Mouse (Mus musculus) layer of hippocampus, adult 8-10 months (tissue): ENCODE results near the gene Clca3b. TPM values are rescaled to one million over a fixed set of nuclear protein-coding genes. Genes with fewer than 3 reads are reported as not detected.
"Not testable (repeated sequence)": the region's sequence is repeated elsewhere in the genome, so short reads cannot be mapped to it uniquely, and the experiment has no call there.

ENCODE experiments used
- DNase-seq, 2 experiments: peaks; one replicate each; pipeline ENCODE4 v3.0.0; 2022; ENCODE audit warnings: low spot score in 2 of 2
- total RNA-seq, 4 experiments: library from RNA; stranded (reverse); gene quantifications; 2 replicates each; pipeline ENCODE4 v1.2.4; 2022

Clca3b gene
- not detected for total RNA-seq

DNA sequence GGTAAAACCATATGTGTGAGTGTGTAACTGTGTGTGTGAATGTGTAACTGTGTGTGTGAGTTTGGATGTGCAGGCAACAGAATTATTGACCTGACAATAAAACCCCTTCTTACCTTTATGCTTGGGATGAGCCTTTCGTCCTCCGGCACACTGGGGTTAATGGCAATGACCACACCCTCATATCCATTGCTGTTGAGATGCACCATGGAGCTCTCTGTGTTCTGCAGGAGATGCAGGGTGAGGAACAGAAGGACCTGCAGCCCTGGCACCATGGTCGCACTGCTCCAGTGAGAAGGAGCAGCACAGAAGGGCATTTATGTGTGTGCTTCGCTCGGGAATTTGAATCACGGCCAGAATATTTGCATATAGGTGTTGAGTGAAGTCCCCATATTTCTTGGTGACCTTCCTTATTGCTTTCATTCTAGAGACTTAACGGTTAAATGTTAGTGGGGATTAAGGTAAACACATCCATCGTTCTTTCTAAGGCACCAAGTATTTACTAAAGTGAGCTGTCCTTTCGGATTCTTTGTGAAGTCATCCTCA, at the start of gene Clca3b:
Gene Clca3b, minus strand, starts transcription at position 344 of the 543 bp plus-strand sequence.
- not testable (repeated sequence) for DNase-seq

DNA sequence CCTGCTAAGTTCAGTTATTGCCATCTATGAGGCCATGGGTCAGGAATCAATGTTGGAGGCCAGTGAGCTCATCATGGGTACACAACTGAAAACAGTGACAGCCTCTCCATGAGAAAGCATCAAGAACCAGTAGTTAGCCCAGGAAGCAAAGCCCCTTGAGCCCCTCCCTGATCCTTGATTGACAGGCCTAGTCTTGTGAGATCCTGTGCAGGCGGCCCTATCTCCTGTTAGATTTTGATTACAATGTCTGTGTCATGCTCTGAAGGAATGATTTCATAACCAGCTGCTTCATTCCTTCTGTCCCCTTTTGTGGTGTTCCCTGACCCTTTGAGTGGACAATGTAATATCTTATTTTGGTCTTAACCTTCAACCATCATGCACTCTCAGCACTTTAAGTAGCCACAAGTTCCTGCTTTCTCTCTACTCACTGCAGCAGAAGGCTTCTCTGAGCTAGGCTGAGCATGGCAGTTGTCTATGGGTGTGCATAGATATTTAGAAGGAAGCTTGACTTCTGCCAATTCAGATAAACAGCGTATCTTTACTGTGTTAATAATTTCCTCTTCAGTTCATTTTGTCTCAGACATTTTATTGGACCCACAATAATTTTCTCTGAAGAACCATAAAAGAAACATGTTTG, 48.0 kb upstream of the Clca3b start:
- no peak for DNase-seq

DNA sequence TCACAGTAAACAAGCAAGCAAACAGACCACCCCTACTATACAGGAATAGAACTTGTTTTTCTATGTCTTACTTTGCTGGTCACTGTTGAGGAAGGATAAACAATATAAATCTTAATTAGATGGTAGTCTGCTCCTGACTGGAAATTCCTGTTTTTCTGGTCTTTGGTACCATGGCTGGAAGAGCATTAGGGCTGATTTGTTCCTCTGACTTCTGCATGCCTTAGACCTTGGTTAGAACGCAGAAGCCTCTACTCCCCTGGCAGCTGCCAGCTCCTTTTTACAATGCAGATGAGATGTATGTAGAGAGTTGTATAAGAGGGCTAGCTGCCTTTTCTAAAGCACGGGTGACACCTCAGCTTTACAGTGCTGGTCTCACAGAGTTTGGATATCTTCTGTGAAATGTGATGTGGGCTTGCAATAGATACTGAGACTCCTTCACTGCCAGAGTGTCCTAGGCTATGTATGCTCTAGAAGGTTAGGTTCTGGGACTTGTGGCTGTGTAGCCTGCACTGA, 41.1 kb upstream of the Clca3b start:
- DNase-seq, result no peak

DNA sequence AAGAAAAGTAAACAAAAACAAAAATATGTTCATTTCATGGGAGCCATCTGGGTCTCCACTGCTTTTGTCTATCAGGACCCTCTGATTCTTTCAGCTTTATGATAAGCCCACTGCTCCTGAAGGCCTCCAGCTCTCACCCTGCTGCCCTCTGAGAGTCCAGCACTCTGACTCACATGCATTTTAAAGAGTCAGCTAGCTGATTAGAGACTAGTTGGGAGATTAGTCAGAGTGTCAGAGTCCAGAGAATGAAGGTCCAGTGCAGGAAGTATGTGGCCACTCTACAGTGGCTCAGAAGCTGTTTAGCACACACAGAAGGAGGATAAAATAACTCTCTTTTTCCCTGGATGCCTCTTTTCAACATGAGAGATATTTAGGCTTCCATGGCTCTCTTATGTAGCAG, 37.8 kb upstream of the Clca3b start:
- no peak for DNase-seq

DNA sequence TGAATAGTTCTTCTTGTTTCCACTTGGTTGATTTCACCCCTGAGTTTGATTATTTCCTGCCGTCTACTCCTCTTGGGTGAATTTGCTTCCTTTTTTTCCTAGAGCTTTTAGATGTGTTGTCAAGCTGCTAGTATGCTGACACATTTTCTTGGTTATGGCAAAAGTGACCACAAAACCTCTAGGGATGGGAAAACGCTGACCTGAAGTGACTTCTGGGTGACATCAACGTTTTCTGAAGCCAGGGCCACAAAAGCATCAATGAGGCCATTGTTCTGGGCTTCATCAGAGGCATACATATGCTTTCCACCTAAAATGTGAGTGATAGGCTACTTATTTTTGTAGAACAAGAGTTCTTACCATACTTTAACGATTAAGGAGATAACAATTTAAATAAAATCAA, 22.9 kb upstream of the Clca3b start:
- not testable (repeated sequence) for DNase-seq

DNA sequence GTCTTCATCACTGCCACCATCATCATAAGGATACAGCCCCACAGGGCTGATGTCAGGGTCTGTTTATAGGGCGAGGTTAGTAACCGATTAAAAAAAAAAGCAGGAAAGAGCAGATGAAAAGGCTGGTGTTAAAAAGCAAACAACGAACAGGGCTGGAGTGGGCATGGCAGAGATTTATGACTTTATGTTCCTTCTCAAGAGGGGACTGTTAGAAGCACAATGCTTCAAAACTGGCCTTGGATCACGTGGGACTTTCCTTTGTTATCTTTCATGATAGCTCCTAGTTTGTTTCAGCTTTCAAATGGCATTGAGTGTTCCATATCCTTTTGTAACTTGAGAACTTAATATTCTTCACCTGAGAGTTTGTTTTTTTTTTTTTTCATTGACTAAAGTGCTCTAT, 427 bp upstream of the Clca3b start:
- DNase-seq, result no peak

DNA sequence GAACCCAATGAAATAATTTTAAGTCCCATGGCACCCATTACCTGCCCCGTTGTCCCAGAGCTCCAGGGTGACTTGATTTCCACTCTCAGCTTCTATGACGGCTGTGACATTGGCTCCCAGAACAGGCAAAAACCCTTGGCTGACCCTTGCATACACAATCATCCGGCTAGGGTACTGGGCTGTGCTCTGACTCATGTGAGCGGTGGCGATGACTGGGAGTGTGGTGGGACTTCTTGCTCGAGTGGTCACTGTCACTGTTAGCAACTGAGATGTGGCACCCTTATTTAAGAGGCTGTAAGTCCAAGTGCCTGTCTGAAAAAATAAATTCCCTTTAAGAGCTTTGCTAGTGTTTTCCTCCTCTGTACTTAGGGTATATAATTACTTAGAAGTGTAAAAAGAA, 21.9 kb downstream of the Clca3b start:
- no peak for DNase-seq

DNA sequence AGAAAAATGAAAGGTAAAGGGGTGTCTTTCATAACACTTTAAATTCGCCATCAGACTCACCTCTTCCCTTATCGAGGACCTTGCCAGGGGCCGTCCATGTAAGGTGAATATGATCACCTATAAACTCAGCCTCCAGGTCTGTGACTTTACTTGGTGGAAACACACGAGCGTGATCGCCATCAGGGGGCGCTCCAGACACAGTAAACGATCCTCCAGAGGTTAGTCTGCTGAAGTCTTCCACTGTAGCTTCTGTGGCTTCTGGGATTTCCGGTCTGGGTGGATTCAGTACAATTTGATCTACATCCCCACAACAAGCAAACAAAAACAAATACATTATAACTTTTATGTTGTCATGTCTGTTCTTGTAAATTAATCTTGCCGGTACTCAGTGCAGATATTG, 24.0 kb downstream of the Clca3b start:
- DNase-seq, result peak; percentile 60 to 87

DNA sequence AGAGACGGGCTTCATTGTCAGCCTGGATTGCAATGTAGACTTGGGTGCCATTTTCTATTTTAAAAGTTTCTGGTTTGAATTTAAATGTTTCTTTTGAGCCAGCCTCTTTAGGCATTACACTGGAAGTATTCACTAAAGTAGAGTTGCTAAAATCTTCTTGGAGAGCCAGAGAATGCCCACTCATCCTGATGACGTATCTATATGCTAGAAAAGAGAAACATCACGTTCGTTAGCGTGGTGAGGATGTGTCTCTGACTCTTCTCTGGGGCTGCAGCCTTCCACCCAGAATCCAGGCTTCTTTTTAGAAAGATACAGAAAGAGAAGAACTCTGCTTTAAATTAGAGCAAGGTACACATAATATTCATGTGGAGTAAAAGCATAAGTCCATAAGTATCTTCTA, 25.8 kb downstream of the Clca3b start:
- DNase-seq, result no peak

DNA sequence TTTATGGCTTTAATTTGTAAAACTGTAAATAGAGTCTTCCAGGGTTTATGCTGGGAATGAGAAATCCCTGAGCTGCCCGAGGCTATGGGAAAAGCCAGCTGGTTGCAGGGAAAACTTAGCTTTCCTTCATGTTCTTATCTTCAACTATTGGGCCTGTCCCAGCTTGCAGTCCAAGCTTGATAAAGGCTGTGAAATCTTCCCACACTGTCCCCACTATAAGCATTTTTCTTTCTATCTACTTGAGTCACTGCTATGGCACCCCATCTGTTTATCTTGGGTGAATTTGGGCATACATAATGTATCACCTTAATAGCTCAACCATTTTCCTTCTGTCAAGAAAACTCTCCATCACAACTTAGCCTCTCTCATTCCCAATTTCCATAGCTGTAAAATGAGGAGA, 28.5 kb downstream of the Clca3b start:
- DNase-seq, result no peak

DNA sequence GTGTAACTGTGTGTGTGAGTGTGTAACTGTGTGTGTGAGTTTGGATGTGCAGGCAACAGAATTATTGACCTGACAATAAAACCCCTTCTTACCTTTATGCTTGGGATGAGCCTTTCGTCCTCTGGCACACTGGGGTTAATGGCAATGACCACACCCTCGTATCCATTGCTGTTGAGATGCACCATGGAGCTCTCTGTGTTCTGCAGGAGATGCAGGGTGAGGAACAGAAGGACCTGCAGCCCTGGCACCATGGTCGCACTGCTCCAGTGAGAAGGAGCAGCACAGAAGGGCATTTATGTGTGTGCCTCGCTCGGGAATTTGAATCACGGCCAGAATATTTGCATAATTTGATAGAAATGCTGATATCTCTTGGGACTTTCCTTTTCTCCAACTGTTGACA, 29.9 kb downstream of the Clca3b start, which contains the start of gene Clca3a2:
Gene Clca3a2, minus strand, starts transcription at position 276 of the 400 bp plus-strand sequence.
- DNase-seq, result not testable (repeated sequence)

DNA sequence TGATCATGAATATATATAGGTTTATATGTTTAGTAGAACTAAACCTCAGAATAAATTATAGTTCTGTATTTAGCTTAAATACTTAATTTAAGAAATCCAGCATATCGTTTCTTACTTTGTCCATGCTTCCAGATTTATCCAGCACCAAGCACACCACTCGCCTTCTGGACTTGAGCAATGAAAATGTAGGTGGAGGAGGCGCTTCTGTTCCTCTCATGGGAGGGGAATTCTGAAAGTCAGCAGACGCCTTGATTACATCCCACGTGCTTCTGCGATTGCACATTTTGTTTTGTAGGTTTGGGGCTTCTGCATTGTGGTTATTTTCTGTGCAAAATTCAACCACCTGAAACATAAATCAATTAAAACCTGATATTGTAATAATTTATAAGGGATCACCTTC, 35.8 kb downstream of the Clca3b start:
- not testable (repeated sequence) for DNase-seq

DNA sequence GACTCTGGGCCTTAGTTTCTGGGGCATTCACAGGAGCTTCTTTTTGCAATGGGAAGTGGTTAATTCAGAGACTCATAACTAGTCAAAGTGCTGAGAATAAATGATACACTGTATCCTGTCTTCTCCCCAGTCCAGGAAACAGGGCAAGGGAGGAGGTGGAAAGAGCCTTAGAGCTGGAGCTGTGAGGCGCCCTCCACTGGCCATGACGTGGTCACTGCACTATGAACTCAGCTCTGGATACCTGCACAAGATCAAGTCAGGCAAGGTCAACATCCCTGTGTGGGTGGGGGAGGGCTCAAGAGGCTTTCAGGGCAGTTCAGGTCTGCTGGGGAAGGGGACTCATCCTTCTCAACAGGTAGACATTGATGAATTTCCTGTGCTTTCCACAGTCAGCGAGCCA, 37.3 kb downstream of the Clca3b start:
- DNase-seq, result no peak

DNA sequence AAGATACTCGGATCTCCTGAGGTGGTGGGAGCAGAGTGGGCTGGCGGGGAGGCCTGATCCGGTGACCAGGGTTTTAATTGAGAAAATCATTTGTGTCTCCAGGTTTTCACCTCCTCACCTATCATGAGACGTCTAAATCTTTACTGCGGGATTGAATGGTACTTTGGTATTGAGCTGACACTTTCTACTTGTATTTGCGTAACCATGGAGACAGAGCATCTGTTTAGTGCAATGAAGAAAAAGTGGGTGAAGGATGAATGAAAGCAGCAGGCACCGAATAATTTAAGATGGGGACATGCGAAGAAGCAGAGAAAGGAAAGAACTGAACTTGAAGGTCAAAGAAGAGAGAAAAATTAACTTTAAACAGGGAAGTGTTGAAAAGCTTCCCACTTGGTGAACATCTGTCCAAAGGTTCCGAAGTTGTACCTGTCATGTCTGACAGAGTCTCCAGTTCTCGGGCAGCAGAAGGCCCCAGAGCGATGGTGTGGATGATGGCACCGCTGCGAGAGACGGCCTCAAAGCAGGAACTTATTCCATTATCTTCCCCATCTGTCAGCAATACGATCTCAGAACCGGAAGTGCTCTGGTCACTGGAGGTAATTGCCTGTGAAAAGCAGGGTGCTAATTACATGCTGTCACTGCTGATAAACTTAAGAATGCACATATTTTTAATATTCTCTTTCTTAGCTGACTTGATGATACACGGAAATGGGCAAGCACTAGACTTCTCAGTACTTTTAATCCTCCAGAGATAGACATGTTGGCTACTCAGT, 40.8 kb downstream of the Clca3b start:
- not testable (repeated sequence) for DNase-seq

DNA sequence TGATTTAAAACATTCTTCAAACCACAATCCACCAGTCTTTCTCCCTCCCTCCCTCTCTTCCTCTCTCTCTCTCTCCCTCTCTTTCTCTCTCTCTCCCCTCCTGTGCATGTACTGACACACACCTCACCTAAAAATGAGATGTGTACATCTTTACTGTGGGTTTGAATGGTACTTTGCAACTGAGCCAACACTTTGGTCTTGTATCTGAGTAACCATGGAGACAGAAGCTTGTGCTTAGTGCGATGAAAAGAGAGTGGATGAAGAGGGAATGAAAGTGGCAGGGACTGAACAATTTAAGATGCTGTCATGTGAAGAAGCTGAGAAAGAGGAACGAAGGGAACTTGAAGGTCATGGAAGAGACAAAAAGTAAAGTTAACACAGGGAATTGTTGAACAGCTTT, 42.5 kb downstream of the Clca3b start:
- DNase-seq, result not testable (repeated sequence)

DNA sequence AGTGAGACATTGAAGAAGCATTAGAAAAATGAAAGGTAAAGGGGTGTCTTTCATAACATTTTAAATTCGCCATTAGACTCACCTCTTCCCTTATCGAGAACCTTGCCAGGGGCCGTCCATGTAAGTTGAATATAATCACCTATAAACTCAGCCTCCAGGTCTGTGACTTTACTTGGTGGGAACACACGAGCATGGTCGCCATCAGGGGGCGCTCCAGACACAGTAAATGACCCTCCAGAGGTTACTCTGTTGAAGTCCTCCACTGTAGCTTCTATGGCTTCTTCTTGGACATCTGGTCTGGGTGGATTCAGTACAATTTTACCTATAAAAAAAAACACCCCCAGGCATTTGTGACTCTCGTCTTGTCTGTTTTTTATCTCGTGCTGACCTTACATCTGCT, 47.3 kb downstream of the Clca3b start:
- DNase-seq, result no peak

DNA sequence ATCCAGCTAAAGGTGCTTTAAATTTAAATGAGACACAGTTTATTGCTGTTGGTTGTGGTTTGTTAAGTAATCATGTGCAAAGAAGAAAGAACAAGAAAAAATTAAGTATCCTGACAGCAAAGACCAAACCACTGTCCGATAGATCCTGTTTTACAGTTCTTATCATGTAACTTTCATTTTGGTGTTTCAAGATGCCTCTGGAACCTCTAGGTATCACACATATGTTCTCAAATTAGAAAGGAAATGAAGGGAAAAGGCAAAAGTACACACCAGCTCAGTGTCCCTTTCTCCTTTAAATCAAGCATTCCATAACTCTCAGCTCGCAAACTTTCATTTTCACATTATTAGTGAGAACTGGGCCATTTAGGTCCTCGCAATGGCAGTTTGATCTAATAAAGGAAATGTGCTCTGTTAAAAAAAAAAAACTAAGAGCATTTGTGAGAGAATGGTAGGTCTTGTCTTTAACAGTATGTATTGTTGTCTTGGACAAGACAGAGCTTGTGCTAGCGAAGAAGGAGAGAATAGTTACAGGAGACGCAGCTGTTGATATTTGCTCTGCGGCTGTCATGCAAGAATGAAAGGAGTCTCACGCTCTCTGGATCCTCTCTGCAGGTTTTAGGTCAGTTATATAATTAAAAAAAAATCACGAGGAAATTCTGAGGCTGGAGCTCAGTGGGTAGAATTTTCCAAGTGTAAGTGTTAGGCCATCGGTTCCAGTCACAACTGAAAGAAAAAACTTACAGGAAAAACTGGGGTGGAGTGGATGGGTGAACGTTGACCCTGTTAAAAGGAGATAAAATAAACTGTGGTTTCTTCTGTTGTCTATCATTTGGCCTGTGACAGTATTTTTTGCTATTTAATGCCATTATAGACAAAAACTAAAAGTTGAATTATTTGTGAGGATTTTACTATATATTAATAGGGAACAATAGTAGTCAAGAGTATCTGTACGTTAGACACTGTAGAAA, 63.7 kb downstream of the Clca3b start:
- no peak for DNase-seq
